ENCODE assay signal across 19 mouse cellular contexts in genomic region chr16:5109877-5110276, GRCm38 (mm10). TPM values are rescaled to one million over a fixed set of nuclear protein-coding genes. Genes with fewer than 3 reads are reported as not detected.
DNase-seq lines count a peak whose midpoint lies in the region; ATAC-seq and TF ChIP-seq lines count a peak whose summit lies in the region.
"Had no signal": no experiment of that assay in that cellular context is flagged by ENCODE, and none has a peak within 500 bp of the region (broad histone marks: within the 10 kb centered on the region; RNA-seq: fewer than 3 reads in every experiment).

No protein-coding gene starts in this region.

- H3K27me3 ChIP-seq in intestine, postnatal 0 days (replicated peaks; ENCODE audit: control insufficient read depth, insufficient read depth, low read length), result no peaks in the 10 kb centered on the region
- no peaks in the 10 kb centered on the region for H3K27me3 ChIP-seq in kidney, embryonic 15.5 days
- H3K27me3 ChIP-seq in liver, adult 2 months (ENCODE audit: control insufficient read depth, insufficient read depth, low read length), result no peaks in the 10 kb centered on the region
- H3K27me3 ChIP-seq in stomach, embryonic 15.5 days (replicated peaks), result no peaks in the 10 kb centered on the region
- H3K27me3 ChIP-seq: forebrain, embryonic 13.5 days; hindbrain, embryonic 15.5 days; limb, embryonic 12.5 days; midbrain, embryonic 13.5 days; neural tube, embryonic 15.5 days had no signal

- peak overlapping the region; percentile 21 for H3K4me2 ChIP-seq in intestine, postnatal 0 days (replicated peaks; ENCODE audit: low read depth)
- no peak overlapping the region for H3K4me2 ChIP-seq in kidney, embryonic 15.5 days
- H3K4me2 ChIP-seq in stomach, embryonic 15.5 days, result no peak overlapping the region
- H3K4me2 ChIP-seq: forebrain, embryonic 13.5 days; heart, embryonic 12.5 days; hindbrain, embryonic 15.5 days; limb, embryonic 12.5 days; midbrain, embryonic 13.5 days; neural tube, embryonic 15.5 days had no signal

- no peak overlapping the region for H3K9ac ChIP-seq in intestine, postnatal 0 days (ENCODE audit: low read depth, low read length)
- no peak overlapping the region for H3K9ac ChIP-seq in kidney, embryonic 15.5 days
- peak overlapping the region; percentile 19; the same call in 1 of the 2 replicates for H3K9ac ChIP-seq in liver, adult 2 months (ENCODE audit: low read depth, low read length)
- H3K9ac ChIP-seq in stomach, embryonic 15.5 days, result no peak overlapping the region
- H3K9ac ChIP-seq: forebrain, embryonic 13.5 days; heart, embryonic 12.5 days; hindbrain, embryonic 15.5 days; limb, embryonic 12.5 days; midbrain, embryonic 13.5 days; neural tube, embryonic 15.5 days had no signal

- TF ChIP-seq CTCF in intestine, postnatal 0 days (IDR thresholded peaks at IDR 0.05; ENCODE audit: low read depth), result no peak
- TF ChIP-seq CTCF in liver, adult 2 months (IDR thresholded peaks at IDR 0.05; ENCODE audit: low read depth, low read length), result no peak

- peaks cover 5% of the 10 kb centered on the region for H3K4me1 ChIP-seq in intestine, postnatal 0 days (replicated peaks; ENCODE audit: control insufficient read depth, insufficient read depth, low read length)
- H3K4me1 ChIP-seq in kidney, embryonic 15.5 days, result peaks cover 16% of the 10 kb centered on the region; the same call in 1 of the 2 replicates
- H3K4me1 ChIP-seq in liver, adult 2 months (ENCODE audit: control insufficient read depth, insufficient read depth, low read length), result peaks cover 9% of the 10 kb centered on the region
- no peaks in the 10 kb centered on the region for H3K4me1 ChIP-seq in stomach, embryonic 15.5 days
- H3K4me1 ChIP-seq: midbrain, embryonic 13.5 days; neural tube, embryonic 15.5 days had no signal

- no peak for TF ChIP-seq POLR2A in liver, adult 2 months (IDR thresholded peaks at IDR 0.05; ENCODE audit: extremely low read depth, insufficient read depth, low read length)

- peak; percentile 91 for DNase-seq in liver, adult 2 months (ENCODE audit: extremely low read depth, low read depth, low spot score)
- no peak for DNase-seq in spleen, postnatal 4 days (ENCODE audit: low spot score in 2 of 2)
- no peak for DNase-seq in urinary bladder, postnatal 36 days (ENCODE audit: low spot score in 2 of 2)
- DNase-seq in right cerebral cortex, postnatal 14 days, result no peak
- DNase-seq: adrenal gland, postnatal 10 days; B cell, adult 2 months; cerebellum, adult 11 months; cerebellum, postnatal 25 days had no signal

- no peak overlapping the region for H3K27ac ChIP-seq in intestine, postnatal 0 days (ENCODE audit: low read depth, low read length)
- H3K27ac ChIP-seq in kidney, embryonic 15.5 days, result no peak overlapping the region
- peak overlapping the region; percentile 49 for H3K27ac ChIP-seq in liver, adult 2 months (replicated peaks; ENCODE audit: insufficient read depth, low read depth, low read length)
- no peak overlapping the region for H3K27ac ChIP-seq in stomach, embryonic 15.5 days
- H3K27ac ChIP-seq: forebrain, embryonic 13.5 days; hindbrain, embryonic 15.5 days; limb, embryonic 12.5 days; midbrain, embryonic 13.5 days; neural tube, embryonic 15.5 days had no signal

- no peak overlapping the region for H3K4me3 ChIP-seq in intestine, postnatal 0 days (ENCODE audit: low read depth, low read length)
- H3K4me3 ChIP-seq in kidney, embryonic 15.5 days (replicated peaks), result no peak overlapping the region
- H3K4me3 ChIP-seq in liver, adult 2 months (ENCODE audit: insufficient read depth, low read depth, low read length), result no peak overlapping the region
- H3K4me3 ChIP-seq in stomach, embryonic 15.5 days (replicated peaks), result no peak overlapping the region
- H3K4me3 ChIP-seq: forebrain, embryonic 13.5 days; heart, embryonic 12.5 days; hindbrain, embryonic 15.5 days; limb, embryonic 12.5 days; midbrain, embryonic 13.5 days; neural tube, embryonic 15.5 days had no signal

- no peaks in the 10 kb centered on the region for H3K36me3 ChIP-seq in intestine, postnatal 0 days (ENCODE audit: control insufficient read depth, insufficient read depth)
- no peaks in the 10 kb centered on the region for H3K36me3 ChIP-seq in kidney, embryonic 15.5 days
- no peaks in the 10 kb centered on the region for H3K36me3 ChIP-seq in liver, adult 2 months (ENCODE audit: control insufficient read depth, insufficient read depth, low read length)
- no peaks in the 10 kb centered on the region for H3K36me3 ChIP-seq in stomach, embryonic 15.5 days
- H3K36me3 ChIP-seq: heart, embryonic 12.5 days; hindbrain, embryonic 15.5 days; limb, embryonic 12.5 days; midbrain, embryonic 13.5 days; neural tube, embryonic 15.5 days had no signal

- WGBS in intestine, postnatal 0 days, result 49% methylated on average over 7 of the region's 7 CpGs
- 70% methylated on average over 7 of the region's 7 CpGs for whole genome bisulfite sequencing in kidney, embryonic 15.5 days
- WGBS in liver, adult 2 months, result 27% methylated on average over 7 of the region's 7 CpGs
- 55% methylated on average over 7 of the region's 7 CpGs for WGBS in stomach, embryonic 15.5 days

- no peaks in the 10 kb centered on the region for H3K79me2 ChIP-seq in liver, adult 2 months (ENCODE audit: control insufficient read depth, insufficient read depth, low read length)

- H3K9me3 ChIP-seq in intestine, postnatal 0 days (ENCODE audit: control insufficient read depth), result no peaks in the 10 kb centered on the region
- no peaks in the 10 kb centered on the region for H3K9me3 ChIP-seq in kidney, embryonic 15.5 days (replicated peaks)
- H3K9me3 ChIP-seq in stomach, embryonic 15.5 days, result no peaks in the 10 kb centered on the region
- H3K9me3 ChIP-seq: forebrain, embryonic 13.5 days; hindbrain, embryonic 15.5 days; neural tube, embryonic 15.5 days had no signal

- ATAC-seq in intestine, postnatal 0 days, result no peak
- peak; percentile 87 for ATAC-seq in kidney, embryonic 15.5 days (replicated peaks; ENCODE audit: low FRiP score)
- ATAC-seq in stomach, embryonic 15.5 days (ENCODE audit: insufficient read depth, low FRiP score, low read depth), result peak; percentile 55
- ATAC-seq: forebrain, embryonic 13.5 days; midbrain, embryonic 13.5 days had no signal

RNA-seq across cellular contexts. Expression of gene Ppl, which starts 22.3 kb away (rescaled TPM):
- polyA plus RNA-seq in intestine, postnatal 0 days (2015; fragmentation: Nextera tagmentation; extraction: Ambion mirVana), result 0.69 and 0.86 TPM in 2 replicates
- polyA plus RNA-seq in kidney, embryonic 15.5 days (2015; fragmentation: Nextera tagmentation; extraction: Ambion mirVana), result 2.4 and 2.9 TPM in 2 replicates
- 9.4 and 10.2 TPM in 2 replicates for total RNA-seq in liver, adult 2 months (2014; rRNA removed)
- polyA plus RNA-seq in liver, adult 2 months (2012; rRNA removed), result 3.3 and 3.6 TPM in 2 replicates
- polyA plus RNA-seq in stomach, embryonic 15.5 days (2015; fragmentation: Nextera tagmentation; extraction: Ambion mirVana), result 15.5 and 28.2 TPM in 2 replicates
- total RNA-seq: megakaryocyte progenitor cell, adult 5-6 weeks had no signal

RNA-seq across cellular contexts. Expression of gene Sec14l5, which starts 37.0 kb away (rescaled TPM):
- not detected in 2 replicates for polyA plus RNA-seq in intestine, postnatal 0 days (2015; fragmentation: Nextera tagmentation; extraction: Ambion mirVana)
- 0.06 and 0.09 TPM in 2 replicates for polyA plus RNA-seq in kidney, embryonic 15.5 days (2015; fragmentation: Nextera tagmentation; extraction: Ambion mirVana)
- total RNA-seq in liver, adult 2 months (2014; rRNA removed), result 0.09 and 0.13 TPM in 2 replicates
- polyA plus RNA-seq in liver, adult 2 months (2012; rRNA removed), result 0.01 and 0.02 TPM in 2 replicates
- polyA plus RNA-seq in stomach, embryonic 15.5 days (2015; fragmentation: Nextera tagmentation; extraction: Ambion mirVana), result 0.05 and 0.14 TPM in 2 replicates
- total RNA-seq: megakaryocyte progenitor cell, adult 5-6 weeks had no signal
- polyA plus RNA-seq: heart, embryonic 12.5 days; small intestine, adult 2 months had no signal
